Mouse (Mus musculus) brain, embryonic 14.5 days (tissue): ENCODE data around the gene Rhot2.

Experiments
- CTCF ChIP-seq: fragments of 200-500 bp; IDR thresholded peaks from 2 replicates; pipeline ENCODE4 v1.5.1; 2012; ENCODE audit warnings: inconsistent platforms, mild to moderate bottlenecking, moderate library complexity, borderline replicate concordance; ENCODE audit not compliant: insufficient read depth, insufficient read length; ENCODE audit errors: extremely low read depth
- POLR2A ChIP-seq: fragments of 200-500 bp; IDR thresholded peaks from 2 replicates; pipeline ENCODE4 v1.6.1; 2012; ENCODE audit warnings: mild to moderate bottlenecking, inconsistent platforms, borderline replicate concordance; ENCODE audit not compliant: poor library complexity, insufficient read depth, insufficient read length, severe bottlenecking; ENCODE audit errors: extremely low read depth

GRCm38 (mm10) chr17:25863681-25864080 lies 19.0 kb upstream of the Rhot2 start:
- TF ChIP-seq CTCF (no peak), POLR2A (no peak)
